Mouse (Mus musculus) C3H10T1/2 (cell line): ENCODE results near the gene Tlr4. TPM values are rescaled to one million over a fixed set of nuclear protein-coding genes. Genes with fewer than 3 reads are reported as not detected.

Source experiments
- polyA plus RNA-seq, 2 experiments: library from polyadenylated mRNA; unstranded; fragments of >200 nt; fragmentation: generic; extraction: Trizol; gene quantifications; one replicate each; pipeline ENCODE4 v1.2.1; 2012; ENCODE audit warnings: missing spikeins in 2 of 2

The Tlr4 gene
- 1 to 10 TPM in 1 of 2 experiments, under 1 TPM in 1; 0.19 to 2.6 TPM for polyA plus RNA-seq

GRCm38 (mm10) chr4:66827463-66828162, at the start of gene Tlr4:
Gene Tlr4, plus strand, starts transcription at chr4:66827584.

